Mouse (Mus musculus) 3134 (cell line): ENCODE data around the gene Slc39a13.
A peak's percentile ranks its signal among the peaks of the same experiment; 100 is the strongest.
"Not testable (repeated sequence)": the region's sequence is repeated elsewhere in the genome, so short reads cannot be mapped to it uniquely, and the experiment has no call there.

Source experiments
- DNase-seq: peaks from one replicate; pipeline ENCODE4 v3.0.0-alpha.2; 2011; ENCODE audit warnings: low spot score; ENCODE audit not compliant: insufficient read length; ENCODE audit errors: extremely low read depth

Gene Slc39a13

GRCm38 (mm10) chr2:91070076-91070800 is at the start of gene Slc39a13:
Slc39a13 (minus strand) TSS chr2:91070417.
- peak; percentile 98 for DNase-seq

- no peak for DNase-seq
These were observed 49.3 kb upstream of the Slc39a13 start for GRCm38 (mm10) chr2:91119551-91119950.

- no peak for DNase-seq
These were observed 48.8 kb upstream of the Slc39a13 start for GRCm38 (mm10) chr2:91119061-91119460.

DNA sequence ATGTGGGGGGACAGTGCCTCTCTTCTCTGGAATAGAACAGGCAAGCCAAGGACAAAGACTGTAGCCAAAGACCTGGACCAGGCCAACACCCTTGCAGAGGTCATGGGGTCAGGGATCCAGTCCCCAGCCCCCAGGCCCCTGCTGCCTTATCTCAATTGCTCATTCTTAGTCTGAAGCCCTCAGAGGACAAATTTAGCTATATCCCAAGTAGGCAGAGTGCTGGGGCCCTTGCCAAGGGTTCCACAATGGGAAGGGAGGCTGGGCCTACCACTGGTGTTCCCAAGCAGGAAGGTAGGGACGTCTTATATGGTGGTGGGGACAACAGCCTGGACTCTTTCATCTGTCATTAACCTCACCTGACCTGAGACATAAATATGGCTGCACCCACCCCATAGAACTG is 48.4 kb upstream of the Slc39a13 start:
- DNase-seq, result no peak

- no peak for DNase-seq
These were observed 47.5 kb upstream of the Slc39a13 start, which contains the start of gene Mybpc3 for GRCm38 (mm10) chr2:91117585-91118275. Mybpc3 (plus strand) TSS chr2:91118144.

DNA sequence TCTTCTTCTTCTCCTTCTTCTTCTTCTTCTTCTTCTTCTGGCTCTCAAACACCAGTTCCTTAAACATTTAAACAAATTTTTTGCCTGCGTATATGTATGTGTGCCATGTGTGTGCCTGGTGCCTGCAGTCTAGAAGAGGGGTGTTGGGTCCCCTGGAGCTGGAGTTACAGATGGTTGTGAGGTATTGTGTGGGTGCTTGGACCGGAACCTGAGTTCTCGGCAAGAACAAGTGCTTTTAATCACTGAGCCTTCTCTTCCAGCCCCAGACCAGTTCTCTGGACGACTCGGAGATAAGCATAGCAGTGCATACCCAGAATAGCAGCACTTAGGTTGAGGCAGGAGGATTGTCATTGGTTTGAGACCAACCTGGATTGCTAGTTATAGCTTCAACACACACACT is 46.6 kb upstream of the Slc39a13 start:
- DNase-seq, result no peak

DNA sequence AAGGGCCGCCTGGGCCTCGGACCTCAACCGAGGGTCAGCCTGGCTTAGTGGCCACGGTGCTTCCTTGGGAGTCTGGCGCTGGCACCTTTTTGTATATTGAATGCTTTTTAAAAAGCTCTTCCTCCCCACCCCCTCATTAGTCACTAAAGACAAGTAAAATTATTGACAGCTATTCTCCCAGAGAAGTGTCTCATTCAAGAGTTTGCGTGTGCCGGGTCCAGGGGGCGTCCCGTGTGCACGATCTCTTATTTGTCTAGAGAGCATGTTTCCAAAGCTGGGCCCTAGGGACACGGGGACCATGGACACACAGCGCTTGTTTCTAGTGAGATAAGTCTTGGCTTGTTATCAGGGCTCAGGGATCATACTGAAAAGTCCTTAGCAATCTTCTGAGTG is 45.4 kb upstream of the Slc39a13 start:
- DNase-seq, result no peak

DNA sequence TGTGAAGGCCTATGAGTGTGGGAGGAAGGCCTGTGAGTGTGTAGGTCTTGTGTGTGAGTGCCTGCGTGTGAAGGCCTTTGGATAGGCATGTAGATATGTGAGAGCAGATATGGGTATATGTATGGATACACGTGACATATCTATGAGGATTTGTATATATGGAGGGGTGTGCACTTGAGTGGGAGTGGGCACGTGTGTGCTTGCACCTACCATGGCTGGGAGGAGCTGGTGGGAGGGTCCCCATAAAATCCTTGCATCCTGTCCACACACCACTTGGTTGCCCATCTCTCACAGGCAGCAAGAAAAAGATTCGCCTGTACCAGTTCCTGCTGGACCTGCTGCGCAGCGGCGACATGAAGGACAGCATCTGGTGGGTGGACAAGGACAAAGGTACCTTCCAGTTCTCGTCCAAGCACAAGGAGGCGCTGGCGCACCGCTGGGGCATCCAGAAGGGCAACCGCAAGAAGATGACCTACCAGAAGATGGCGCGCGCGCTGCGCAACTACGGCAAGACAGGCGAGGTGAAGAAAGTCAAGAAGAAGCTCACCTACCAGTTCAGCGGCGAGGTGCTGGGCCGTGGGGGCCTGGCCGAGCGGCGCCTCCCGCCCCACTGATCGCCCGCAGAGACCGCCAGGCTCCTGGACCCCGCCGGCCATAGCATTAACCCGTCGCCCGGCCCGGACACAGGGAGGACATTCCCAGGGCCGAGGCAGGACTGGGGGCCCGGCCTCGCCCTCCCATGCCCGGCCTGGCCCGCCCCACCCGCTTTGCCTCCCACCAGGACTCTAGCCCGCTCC is 44.8 kb upstream of the Slc39a13 start:
- peak; percentile 86 for DNase-seq

DNA sequence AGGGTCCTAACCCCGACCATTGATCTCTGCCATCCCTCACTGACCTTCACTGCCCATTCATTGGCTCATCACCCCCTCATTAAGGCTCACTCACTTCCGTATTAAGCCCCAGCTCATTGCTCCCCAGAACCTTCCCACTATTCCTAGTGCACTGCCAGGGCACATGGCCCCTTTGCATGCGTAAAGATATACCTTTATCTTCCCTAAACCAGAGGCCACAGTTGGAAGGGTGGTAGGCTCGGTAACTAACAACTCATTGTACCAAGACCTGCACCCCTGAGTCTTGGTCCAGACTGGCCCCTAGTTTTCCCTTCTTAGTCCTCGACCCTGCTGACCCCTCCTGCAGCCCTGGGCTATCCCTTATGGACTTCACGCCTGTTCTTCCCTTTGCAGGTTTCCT is 43.6 kb upstream of the Slc39a13 start:
- no peak for DNase-seq

- DNase-seq, result no peak
These were observed 43.1 kb upstream of the Slc39a13 start for GRCm38 (mm10) chr2:91113334-91113733.

GRCm38 (mm10) chr2:91112491-91112890 is 42.3 kb upstream of the Slc39a13 start:
- DNase-seq, result peak; percentile 64

GRCm38 (mm10) chr2:91111832-91112231 is 41.6 kb upstream of the Slc39a13 start:
- not testable (repeated sequence) for DNase-seq

GRCm38 (mm10) chr2:91110429-91110828 is 40.2 kb upstream of the Slc39a13 start:
- no peak for DNase-seq

GRCm38 (mm10) chr2:91109807-91110385 is 39.7 kb upstream of the Slc39a13 start:
- DNase-seq, result no peak

DNA sequence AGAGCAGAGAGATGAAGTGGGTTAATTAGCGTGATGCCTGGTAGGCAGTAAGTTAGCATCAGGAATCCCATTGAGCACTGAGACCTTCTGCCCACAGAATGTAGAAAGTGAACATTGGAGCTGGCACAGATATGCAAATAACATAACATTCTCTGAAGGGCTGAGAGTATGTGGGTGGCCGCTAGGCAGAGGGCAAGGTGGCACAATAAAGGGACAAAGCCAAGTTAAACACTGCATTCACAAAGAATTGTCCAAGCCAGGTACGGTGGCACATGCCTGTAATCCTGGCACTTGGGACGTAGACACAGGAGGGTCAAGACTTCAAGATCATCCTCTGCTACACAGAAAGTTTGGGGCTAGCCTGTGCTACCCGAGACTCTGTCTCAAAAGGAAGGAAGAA is 39.0 kb upstream of the Slc39a13 start:
- DNase-seq, result no peak

- no peak for DNase-seq
These were observed 37.9 kb upstream of the Slc39a13 start for GRCm38 (mm10) chr2:91108156-91108555.

DNA sequence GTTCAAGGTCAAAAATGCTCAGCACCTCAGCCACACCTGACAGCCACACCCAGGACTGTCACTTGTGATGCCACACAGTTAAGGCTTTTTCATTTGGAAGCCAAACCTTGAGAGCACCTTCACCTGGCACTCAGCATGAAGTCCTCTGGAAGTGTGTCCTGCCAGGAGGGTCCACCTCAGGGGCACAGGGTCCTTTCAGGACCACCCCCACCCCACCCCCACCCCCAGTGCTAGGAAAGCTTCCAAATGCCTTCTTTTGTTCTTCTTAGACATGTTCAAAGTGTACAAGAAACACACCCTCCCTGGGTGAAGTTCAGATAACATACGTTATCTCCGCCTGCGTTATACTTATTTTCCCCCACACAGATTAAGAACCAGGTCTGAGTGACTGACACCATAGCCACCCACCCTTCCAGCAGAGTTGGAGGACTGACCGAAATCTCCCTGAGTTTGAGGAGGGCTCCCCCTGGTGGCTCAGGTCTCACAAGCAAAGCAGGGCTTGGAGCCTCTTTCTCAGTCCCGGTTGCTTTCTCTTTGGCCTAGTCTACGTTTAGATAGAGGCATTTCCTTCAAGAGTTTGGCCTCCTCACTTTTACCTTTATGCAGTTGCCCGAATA is 31.0 kb upstream of the Slc39a13 start:
- peak; percentile 42 for DNase-seq

DNA sequence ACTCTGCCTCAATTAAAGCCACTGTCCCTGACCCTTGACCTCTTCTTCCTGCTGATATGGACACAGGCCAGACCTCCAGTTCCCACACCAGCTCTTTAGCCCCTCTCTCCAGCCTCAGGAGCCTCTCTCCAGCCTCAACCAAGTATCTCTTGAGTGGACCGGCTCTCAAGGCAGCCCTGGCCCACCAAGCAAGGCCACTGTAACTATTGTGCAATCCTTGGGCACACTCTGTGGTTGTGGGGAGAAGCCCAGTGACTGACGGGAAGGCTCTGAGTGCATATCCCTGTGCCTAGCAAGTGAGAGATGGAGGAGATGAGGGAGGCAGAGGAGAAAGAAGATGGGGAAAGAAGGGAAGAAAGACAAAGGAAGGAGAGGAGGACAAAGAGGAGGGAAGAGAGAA is 27.9 kb upstream of the Slc39a13 start:
- no peak for DNase-seq

GRCm38 (mm10) chr2:91097015-91097414 is 26.8 kb upstream of the Slc39a13 start:
- DNase-seq, result no peak

DNA sequence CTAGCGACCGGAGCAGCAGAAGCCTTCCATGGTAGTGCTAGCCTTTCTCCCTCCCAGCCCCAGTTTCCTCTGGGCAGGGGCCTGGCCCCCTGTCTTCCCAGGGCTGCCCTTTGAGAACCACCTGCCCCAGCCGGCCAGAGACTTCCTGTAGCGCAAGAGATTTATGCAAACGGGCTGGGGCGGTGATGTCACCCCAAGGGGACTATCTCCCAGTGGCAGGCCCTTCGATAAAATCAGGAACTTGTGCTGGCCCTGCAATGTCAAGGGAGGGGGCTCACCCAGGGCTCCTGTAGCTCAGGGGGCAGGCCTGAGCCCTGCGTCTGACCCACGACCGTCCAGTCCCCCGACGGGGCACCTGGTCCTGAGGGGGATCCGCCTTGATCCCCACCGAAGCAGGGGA is 26.3 kb upstream of the Slc39a13 start:
- DNase-seq, result no peak

GRCm38 (mm10) chr2:91090827-91091226 is 20.6 kb upstream of the Slc39a13 start:
- DNase-seq, result no peak
